Mouse (Mus musculus): ENCODE results near the gene Mki67.

Gene Mki67

DNA sequence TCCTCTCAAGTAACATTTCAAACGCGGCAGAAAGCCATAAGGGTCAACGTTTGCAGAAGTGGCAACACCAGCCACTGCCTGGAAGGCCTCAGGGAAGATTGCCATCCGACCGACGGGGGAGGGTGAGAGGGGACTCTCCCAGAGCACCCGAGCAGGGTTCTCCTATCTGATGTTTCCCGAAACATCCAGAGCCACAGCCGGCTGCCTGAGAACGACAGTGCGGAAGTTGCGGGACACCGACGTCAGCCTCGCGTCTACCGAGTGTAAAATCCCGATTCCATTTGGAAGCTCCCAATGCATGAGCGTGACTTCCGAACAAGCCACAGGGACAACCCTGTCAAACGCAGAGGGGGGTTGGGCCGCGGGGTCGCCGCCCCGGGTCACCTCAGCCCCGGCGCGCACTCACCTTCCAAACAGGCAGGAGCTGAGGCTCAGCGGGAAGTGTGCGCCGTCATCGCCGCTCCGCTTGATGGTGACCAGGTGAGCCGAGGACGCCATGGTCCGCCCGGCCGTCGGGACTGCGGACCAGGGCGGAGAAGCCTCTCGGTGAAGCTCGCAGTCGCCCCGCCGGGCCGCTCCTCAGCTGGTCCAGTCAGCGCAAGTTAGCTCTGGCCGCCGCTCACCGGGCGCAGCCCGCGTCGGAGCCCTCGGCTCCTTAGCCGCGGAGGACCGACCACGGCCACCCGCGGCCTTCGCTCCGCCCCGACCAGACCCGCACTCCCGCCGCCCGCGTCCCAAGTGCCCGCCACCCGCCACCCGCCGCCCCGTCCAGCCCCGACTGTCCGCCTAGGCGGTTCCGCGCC, at the start of gene Mki67:
Mki67 (minus strand) TSS at position 720 of the 803 bp plus-strand sequence.
- peak in 1 of 2 experiments; percentile 5 for DNase-seq (ENCODE audit: low spot score in 2 of 2)

DNA sequence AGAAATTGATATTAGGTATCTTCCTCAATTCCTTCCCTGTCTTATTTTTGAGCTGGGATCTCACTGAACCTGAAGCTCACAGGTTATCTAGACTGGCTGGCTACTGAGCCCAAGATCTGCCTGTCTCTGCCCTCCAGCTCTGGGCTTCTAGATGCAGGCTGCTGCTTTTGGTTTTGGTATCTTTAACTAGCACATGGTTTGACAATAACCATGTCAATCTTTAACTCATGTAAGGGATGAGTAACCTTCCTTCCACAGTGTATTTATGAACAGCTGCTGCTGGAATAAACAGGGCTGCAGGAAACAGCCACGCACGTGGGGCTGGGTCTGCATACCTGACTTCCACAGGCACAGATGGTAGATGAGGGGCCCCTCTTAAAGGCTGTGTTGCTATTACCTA, 47.1 kb upstream of the Mki67 start:
- DNase-seq (ENCODE audit: low spot score in 2 of 2): no peak

DNA sequence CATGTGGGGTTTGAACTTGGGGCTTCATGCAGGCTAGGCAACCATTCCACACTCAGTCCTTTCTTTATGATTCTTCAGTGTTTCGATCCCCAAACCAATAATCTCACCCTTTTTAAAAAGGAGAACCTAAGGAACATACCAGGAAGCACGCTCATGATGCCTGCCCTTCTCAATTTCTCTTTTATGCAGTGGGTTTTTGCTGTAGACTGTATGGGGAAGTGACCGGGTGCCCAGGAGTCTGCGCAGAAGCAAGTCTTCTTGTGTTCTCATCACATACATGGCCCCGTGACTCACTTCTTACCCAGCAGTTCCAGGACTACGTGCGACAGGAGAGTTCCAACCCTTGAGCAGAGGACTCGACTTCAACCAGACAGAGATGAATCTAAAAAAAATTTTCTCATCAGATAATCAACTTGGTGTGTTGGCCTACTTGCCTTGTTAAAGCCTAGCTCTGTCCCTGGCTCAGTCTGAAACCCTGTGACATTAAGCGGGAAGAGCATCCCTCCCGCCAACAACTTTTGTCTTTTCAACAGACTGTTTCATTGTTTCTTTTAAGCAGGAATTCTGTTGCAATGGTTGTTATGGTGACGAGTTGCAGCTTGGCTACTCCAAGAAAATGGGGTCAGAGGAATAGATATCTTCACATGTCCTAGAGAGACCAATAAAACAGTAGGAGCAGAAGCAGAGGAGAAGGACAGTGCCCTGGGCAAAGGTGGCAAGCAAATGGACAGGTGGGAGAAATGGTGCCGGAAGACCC, 42.8 kb upstream of the Mki67 start:
- DNase-seq (ENCODE audit: low spot score in 2 of 2): no peak

DNA sequence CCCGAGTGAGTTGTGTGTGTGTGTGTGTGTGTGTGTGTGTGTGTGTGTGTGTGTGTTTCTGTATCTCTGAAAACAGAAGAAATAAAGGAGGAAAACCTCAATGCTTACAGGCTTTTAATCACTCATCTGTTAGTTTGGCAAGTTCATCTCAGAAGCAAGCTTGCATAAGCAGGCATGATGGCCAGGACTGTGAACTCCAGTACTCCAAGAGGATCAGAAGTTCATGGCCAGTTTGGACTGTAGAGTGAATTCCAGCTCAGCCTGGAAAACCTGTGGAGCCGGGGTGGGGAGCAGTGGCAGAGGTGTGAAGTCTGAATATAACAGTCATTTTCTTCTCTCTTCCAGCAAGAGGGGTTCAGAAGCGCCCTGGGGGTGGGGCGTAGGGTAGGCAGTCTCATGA, 42.0 kb upstream of the Mki67 start:
- DNase-seq (ENCODE audit: low spot score in 2 of 2): no peak

DNA sequence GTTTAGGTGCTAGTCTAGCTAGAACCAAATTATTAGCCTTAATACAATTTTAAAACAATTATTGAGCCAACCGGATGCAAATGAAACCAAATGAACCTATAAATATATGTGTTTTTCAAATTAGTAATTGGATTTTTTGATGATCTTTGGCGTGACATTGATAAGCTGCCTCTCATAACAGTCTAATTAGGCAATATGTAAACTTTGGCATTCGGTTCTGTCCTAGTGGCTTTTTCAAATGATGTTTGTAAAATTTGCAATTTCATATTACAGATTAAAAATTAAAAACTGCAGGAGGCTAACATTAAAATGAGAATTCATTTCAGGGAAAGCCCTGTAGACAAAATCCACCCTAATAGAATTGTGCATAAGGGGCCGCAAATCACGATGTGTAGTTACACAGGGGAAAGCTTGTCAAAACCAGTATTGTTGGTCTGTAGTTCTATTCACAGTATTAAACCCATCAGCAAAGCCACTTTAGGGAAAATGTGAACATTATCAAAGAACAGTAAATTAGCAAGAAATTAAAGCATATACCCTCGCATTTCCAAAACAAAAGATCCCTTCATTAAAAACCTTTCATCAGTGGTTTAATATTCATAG, 40.9 kb upstream of the Mki67 start:
- DNase-seq (ENCODE audit: low spot score in 2 of 2): no peak

DNA sequence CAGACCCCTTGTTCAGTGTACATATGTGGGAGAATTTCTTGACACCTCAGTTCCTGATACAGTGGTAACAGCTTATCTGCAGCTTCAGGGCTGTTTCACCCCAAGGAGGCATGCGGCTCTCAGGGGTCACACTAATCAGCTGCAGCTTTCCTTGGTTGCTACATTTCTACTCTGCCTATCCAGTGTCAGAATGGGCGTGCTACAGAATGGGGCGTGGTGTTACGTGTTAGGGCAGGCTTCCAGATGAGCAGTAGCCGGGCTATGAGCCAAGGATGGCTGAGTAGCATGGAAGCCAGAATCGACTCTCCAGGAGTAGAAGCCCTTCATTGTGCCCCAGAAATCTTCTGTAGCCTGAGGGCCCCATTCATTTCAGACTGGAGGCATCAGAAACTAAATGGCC, 32.8 kb upstream of the Mki67 start:
- peak; percentile 9 to 38 for DNase-seq (ENCODE audit: low spot score in 2 of 2)

DNA sequence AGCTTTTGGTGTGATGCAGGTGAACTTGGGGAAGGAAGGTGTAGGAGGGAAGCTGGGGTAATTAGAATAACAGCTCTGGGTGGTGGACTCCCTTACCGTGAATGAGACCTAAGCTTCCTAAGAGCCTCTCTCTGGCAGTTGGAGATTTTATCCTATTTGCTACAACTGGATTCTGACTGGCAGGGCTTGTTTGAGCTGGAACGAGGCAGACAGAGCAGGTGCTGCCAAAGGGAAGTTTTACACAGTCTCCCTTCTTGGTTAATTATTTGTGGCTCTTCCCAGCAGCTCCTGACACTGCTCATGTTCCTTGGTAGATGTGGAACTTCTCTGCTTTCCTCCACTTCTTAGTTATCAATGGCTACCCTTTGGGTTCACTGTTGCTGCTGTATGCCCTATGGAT, 30.9 kb upstream of the Mki67 start:
- no peak for DNase-seq (ENCODE audit: low spot score in 2 of 2)

DNA sequence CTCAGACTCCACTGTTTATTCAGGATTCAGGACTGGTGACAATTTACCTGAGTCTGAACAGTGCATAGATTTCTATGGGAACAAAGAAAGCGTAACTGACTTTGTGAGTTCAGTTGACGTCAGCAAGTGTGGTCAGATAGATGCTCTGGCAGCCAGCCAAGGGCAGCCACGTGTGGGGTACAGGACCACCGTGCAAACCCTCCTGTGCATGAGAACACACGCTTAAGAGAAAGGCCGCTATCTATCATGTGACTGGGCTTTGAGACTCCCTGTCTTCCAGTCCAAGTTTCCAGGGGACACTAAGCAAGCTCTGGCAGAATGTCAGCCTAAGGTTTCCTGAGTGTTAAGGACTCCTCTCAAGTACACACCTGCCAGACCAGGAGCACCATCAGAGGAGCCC, 30.4 kb upstream of the Mki67 start:
- no peak for DNase-seq (ENCODE audit: low spot score in 2 of 2)

DNA sequence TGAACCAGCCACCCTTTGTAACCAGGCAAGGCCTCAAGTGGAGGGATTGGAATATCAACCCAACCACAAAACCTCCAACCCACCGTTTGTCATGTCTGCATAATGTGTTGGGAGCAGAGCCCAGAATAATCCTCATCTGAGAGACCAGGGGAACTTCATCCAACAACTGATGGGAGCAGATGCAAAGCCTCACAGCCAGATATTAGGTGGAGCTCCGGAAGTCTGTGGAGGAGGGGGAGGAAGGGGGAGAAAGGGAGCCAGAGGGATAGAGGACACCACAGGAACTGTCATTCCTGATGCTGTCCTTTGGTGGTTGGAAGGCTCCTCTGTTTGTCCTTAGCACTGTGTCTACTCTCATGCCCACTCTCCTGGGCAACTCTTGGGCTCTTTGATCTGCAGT, 28.9 kb upstream of the Mki67 start:
- DNase-seq (ENCODE audit: low spot score in 2 of 2): peak; percentile 15 to 30

DNA sequence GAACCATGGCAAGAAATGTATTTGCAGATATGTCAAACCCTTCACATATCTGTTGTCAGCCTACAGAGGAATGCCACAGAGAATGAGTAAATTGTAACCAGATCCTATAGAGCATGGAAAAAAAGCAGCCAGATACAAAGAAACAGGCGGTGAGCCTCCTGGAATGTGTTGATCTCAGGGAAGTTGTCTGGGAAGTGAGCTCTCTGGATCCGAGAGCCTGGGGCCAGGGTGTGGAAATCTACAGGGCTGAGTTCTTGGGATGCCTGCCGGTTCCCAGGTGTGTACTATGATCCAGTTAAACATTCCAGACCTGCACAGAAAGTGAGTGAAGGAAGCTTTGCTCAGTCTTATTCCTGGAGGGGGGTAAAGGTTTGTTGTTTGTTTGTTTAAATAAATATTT, 24.3 kb upstream of the Mki67 start:
- DNase-seq (ENCODE audit: low spot score in 2 of 2): no peak

DNA sequence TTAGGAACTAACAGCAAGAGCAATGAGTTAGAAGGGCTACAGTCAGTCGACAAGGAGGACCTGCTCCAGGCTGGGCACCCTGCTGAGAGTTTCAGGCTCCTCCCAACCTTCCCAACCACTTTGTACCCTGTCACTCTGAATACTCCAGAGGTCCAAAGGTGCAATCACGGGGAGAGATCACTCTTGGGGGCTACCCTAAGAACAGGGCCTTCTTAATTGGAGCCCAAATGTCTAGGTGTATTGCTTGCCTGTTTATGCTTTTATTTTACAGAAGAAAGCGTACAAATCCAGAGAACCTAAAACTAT, 20.4 kb upstream of the Mki67 start:
- DNase-seq (ENCODE audit: low spot score in 2 of 2): no peak

DNA sequence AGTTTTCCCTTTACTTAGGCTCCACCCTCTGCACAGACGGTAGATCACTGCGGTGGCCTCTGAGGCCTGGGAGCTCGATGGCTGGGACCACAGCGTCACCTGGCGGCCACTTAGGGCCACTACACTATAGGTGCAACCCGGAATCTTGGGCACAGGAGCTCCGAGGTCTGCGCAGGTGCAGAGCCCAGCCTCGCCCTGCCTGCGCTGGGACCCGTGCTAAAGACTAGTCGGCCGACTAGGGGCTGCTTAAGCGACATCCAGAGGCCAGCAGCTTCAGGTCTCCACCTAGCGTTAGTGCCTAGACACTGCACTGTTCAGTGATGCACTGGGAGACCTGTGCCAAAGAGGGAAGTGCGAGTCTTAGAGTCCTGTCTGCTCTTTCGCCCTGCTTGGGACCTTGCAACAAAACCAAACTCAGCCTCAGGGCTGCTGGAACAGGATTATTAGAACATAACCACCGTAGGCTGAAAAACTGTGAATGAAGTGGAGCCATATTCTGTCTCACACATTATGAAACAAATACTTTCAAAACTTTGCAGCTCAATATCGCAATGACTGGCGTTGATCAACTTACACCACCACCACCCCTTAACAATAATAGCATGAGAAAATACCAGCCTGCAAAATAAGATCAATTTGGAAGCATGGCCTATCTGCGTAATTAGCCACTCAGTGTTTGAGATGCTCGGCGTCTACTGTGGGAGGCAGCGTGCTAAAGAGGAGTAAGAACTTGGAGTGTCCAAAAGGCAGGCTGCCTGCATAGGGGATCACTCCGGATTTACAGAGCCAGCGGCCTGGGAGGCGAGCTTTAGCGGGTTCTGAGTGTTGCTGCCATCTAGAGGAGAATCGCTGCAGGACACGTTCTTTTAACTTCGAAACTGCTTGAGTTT, 19.8 kb upstream of the Mki67 start:
- peak; percentile 72 to 81 for DNase-seq (ENCODE audit: low spot score in 2 of 2)

DNA sequence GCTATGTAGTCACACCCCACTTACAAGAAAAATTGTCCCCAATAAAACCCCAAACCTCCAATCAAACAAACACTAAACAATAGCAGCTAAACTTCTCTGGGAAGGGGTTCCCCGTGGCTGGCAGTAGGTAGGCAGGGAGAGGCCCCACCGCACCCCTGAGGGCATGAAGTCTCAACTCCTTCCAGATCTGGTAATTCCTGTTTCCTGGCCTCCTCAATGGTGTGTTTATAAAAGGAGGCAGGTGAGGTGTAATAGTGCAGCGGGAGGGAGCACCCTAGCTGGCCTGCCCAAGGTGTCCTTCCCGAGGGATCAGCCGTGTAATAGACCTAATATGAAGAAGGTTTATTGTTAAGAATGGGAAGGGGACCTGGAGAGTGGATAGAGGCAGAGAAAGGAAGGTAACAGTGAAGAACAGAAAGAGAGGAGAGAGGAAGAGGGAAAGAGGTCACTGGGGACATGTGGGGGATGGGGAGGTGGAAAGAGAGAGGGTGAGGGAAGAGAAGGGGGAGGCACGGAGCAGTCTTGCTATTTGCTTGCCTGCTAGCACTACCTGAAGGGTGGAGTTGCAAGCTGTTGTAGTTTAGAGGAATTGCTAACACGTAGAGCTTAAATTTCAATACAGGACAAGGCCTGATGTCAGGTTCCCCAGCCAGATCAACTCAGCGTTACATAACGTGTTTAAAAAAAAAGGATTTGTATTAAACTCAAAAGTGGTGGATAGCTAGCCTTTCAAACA, 18.9 kb upstream of the Mki67 start:
- DNase-seq (ENCODE audit: low spot score in 2 of 2): no peak

DNA sequence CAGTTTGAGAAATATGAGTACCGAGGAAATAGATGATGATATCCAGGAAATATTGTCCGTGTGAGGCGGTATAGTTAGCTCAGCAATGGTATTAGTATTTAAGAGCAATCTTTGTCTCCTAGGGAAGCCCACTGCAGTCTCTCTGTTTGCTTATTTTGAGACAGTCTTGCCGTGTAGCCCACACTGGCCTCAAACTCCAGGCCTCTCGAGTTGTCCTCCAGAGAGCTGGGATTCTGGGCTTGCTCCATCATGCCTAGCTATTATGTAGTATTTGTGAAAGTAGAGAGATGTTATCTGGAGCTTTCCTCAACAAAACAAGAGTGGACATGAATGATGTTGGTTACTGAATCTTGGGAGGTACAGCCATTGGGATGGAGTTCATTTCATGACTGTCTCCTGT, 18.2 kb upstream of the Mki67 start:
- DNase-seq (ENCODE audit: low spot score in 2 of 2): no peak

DNA sequence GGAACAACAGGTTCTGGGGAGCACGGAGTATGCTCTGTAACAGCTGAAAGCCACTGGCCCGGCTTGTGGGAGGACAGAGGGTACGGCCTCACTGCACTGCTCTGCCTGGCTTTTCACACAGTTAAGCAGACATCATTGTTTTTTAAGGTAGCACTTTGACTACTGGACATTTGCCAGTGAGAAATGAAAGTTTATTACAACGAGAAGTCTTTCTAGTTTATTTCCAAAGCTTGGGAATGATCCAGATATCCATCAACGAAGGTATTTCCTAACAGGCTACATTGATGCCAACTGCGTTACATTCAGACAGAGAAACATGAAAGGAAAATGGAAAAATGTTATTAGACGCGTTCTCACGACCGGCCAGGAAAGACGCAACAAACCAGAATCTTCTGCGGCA, 11.9 kb upstream of the Mki67 start:
- no peak for DNase-seq (ENCODE audit: low spot score in 2 of 2)

DNA sequence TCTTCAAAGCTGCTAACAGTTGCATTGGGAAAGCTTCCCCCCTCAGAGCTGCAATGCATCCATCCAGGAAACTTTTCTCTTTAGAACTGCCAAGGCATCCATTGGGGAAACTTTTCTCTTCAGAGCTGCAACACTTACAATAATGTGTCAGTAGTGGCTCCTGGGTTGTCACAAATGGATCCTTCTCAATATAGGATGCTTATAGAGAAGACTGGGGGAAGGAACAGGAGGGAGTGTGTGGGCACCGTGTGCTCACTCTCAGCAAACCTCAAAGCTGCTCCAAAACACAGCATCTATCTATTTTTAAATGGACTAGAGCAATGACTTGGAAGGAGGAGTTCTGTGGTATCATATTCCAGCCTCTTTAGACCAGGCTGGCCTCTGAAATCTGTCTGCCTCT, 10.5 kb upstream of the Mki67 start:
- DNase-seq (ENCODE audit: low spot score in 2 of 2): no peak

DNA sequence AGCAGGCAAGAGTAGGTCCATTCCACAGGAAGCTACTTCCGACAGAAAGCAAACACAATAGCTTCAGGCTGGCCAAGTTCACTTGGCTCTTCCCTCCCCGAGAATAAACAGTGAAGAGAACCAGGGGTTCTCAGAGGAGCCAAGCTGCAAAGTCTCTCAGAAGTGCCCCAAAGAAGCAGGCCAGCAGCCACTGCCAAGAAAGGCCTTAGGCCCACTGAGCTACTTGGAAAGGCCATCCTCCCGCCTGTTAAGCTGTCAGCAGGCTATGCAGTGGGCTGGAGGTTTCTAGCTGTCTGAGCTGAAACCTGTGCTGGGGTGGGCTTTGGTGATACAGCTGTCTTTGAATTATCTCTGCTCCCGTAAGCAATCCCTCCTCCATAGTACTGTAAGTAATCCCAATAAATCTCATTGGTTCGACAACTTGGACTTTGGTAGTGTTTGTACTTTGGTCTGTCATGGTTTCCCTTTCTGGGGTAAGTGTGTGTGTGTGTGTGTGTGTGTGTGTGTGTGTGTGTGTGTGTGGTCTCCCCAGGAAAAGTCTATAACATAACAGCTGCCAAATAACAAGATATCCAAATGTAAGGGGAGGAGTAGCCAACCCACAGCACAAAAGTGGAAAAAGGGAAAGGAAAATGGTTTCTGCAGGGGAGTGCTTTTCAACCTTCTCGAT, 7.6 kb upstream of the Mki67 start:
- peak in 1 of 2 experiments; percentile 8 for DNase-seq (ENCODE audit: low spot score in 2 of 2)

DNA sequence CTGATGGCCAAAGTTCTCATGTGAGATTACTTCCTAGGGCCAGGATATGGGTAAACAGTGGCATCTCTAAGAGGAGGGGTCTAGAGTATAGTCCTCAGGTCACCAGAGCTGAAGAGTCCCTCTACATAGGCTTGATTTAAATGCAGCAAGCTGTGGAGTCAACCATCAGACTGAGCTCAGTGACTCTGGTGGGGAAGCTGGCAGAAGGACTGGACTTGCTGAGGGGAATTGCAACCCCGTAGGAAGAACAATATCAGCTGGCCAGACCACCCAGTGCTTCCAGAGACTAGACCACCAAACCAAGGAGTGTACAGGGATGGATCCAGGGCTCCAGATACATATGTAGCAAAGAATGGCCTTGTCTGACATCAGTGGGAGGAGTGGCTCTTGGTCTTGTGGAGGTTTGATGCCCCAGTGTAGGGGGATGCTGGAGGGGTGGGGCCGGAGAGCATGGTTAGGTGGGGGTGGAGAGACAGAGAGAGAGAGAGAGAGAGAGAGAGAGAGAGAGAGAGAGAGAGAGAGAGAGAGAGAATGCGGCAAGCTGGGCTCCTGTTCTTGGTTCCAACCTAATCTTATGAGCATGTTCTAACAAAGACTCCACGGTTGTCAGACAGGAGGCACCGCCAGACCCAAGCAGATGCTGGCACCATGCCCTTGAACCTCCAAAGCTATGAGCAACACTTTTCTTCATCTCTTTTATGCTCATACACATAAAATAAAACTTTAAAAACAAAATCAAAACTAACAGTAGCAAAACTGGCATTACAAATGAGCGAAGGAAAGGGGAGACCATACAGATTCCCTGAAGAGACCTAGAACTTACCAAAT, 6.1 kb upstream of the Mki67 start:
- no peak for DNase-seq (ENCODE audit: low spot score in 2 of 2)

DNA sequence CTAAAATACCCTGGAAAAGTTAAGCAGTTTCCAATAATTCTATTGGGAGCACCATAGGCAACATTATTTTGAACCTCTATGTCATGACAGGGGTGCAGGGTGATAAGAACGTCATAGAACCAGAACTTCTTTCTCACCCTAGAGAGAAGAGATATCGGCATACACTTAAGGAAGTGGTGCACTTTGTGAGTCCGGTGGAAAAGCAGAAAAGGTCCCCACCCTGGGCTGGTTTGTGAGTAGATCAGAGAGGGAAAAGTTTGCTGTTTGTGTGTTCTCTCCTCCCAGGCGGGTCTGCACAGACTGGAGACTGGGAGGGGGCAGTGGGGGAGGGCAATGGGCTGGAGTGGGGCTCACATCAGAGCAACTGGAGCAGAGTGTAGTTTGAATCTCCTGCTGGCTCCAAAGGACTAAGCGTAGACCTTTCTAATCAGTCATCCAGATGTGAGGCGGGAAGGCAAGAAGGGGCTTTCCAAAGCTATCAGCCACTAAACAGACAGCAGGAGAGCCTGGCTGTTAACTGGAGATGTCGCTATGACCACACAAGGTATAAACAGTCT, 5.4 kb upstream of the Mki67 start:
- DNase-seq (ENCODE audit: low spot score in 2 of 2): no peak
